Mouse (Mus musculus) E14TG2a.4 (cell line): ENCODE measurements at regions not wholly inside any gene's neighbourhood (a gene's known extent, or its start where the extent isn't known, plus 50 kb on each side); places are given as distances from the start of the nearest gene placed in this dataset.

Experiments
- CTCF ChIP-seq: conservative IDR thresholded peaks from 2 replicates; pipeline ENCODE4 v1.5.1; 2014; ENCODE audit warnings: low read length
- NANOG ChIP-seq: IDR thresholded peaks from 2 replicates; pipeline ENCODE4 v1.6.1; 2014; ENCODE audit warnings: borderline replicate concordance, low read length, mixed read lengths

DNA sequence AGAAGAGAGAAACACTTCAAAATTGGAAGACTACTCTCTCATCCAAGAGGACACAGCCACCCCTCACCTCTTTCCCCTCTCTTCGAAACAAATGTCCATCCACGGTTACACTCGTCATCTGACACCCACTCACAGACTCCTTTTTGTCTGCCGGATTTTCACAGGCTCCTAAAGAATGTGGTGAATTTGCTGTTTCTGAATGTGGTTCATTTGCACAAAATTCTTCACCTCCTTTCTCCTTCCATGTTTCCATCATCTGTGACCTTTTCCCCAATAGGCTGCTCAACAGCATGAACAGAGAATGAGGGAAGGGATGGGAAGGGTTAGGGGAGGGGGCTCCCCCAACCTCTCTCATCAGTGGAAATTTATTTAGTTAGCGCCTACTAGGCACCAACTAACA is 122.4 kb downstream of the Nuak1 start:
- TF ChIP-seq CTCF (no peak), NANOG (no peak)
